Mouse (Mus musculus): ENCODE data around the gene Upk3b. TPM values are rescaled to one million over a fixed set of nuclear protein-coding genes. Genes with fewer than 3 reads are reported as not detected.
A peak's percentile ranks its signal among the peaks of the same experiment; 100 is the strongest.

The Upk3b gene
- total and polyA plus RNA-seq, 2 experiments from 2014 or later = 21.1 to 40.6 TPM

GRCm38 (mm10) chr5:136078136-136078535, 39.8 kb downstream of the Upk3b start:
- no peak for TF ChIP-seq EP300 (IDR thresholded peaks at IDR 0.05; ENCODE audit: low read depth)
- no peak for TF ChIP-seq CTCF (IDR thresholded peaks at IDR 0.05; ENCODE audit: low read depth)
- 87% methylated on average over 5 of the region's 5 CpGs for WGBS
- Histone ChIP-seq H3K4me1 (ENCODE audit: control insufficient read depth, insufficient read depth) (no peaks in the 10 kb centered on the region), H3K27ac (ENCODE audit: low read depth) (no peak overlapping the region), H3K9me3 (replicated peaks; ENCODE audit: control insufficient read depth, low read length) (no peaks in the 10 kb centered on the region), H3K4me3 (ENCODE audit: low read depth, low read length) (no peak overlapping the region), H3K9ac (replicated peaks; ENCODE audit: low read depth, low read length) (no peak overlapping the region), H3K4me2 (ENCODE audit: low read depth, low read length) (no peak overlapping the region), H3K36me3 (replicated peaks; ENCODE audit: control insufficient read depth, insufficient read depth, low read length) (no peaks in the 10 kb centered on the region), H3K27me3 (ENCODE audit: control insufficient read depth, insufficient read depth, low read length) (no peaks in the 10 kb centered on the region)
- ATAC-seq (ENCODE audit: insufficient read depth, low read depth) (no peak), DNase-seq (ENCODE audit: low spot score) (no peak)

- Histone ChIP-seq H3K4me1 (ENCODE audit: control insufficient read depth, insufficient read depth) (no peaks in the 10 kb centered on the region), H3K9ac (replicated peaks; ENCODE audit: low read depth, low read length) (no peak overlapping the region), H3K27me3 (ENCODE audit: control insufficient read depth, insufficient read depth, low read length) (peaks cover 20% of the 10 kb centered on the region), H3K27ac (ENCODE audit: low read depth) (no peak overlapping the region), H3K4me2 (ENCODE audit: low read depth, low read length) (no peak overlapping the region), H3K4me3 (ENCODE audit: low read depth, low read length) (no peak overlapping the region), H3K9me3 (replicated peaks; ENCODE audit: control insufficient read depth, low read length) (no peaks in the 10 kb centered on the region), H3K36me3 (replicated peaks; ENCODE audit: control insufficient read depth, insufficient read depth, low read length) (no peaks in the 10 kb centered on the region)
- no peak for DNase-seq (ENCODE audit: low spot score)
- 76% methylated on average over 4 of the region's 4 CpGs for WGBS
- ATAC-seq (ENCODE audit: insufficient read depth, low read depth) = no peak
- TF ChIP-seq EP300 (IDR thresholded peaks at IDR 0.05; ENCODE audit: low read depth) = no peak
- no peak for TF ChIP-seq CTCF (IDR thresholded peaks at IDR 0.05; ENCODE audit: low read depth)
Measured at GRCm38 (mm10) chr5:136082345-136082744, 44.0 kb downstream of the Upk3b start.

DNA sequence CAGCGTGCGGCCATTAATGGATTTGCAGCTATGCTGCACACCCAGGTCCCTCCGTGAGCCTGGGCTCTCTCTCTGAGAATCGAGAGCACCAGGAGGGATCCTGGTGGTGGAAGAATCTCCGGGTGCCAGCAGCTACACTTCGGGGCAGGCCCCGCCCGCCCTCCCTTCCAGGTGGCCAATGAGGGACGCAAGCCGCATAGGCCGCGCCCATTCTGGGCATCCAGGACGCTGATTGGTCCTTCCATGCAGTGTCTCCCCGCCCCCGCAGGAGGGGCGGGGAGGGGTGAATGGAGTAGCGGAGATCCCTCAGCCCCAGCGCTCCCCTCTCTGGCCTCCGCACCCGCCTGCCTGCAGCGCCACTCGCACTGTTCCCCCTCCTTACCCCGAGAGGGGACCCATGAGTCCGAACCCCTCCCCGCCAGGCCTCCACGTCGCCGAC, 45.4 kb downstream of the Upk3b start, which contains the start of gene Rasa4:
Gene Rasa4, plus strand, starts transcription at position 248 of the 439 bp plus-strand sequence.
- Histone ChIP-seq H3K4me3 (ENCODE audit: low read depth, low read length) (peak within 1 kb of the TSS; percentile 55), H3K4me2 (ENCODE audit: low read depth, low read length) (peak within 1 kb of the TSS; percentile 93), H3K27ac (ENCODE audit: low read depth) (no peak within 1 kb of the TSS), H3K4me1 (ENCODE audit: control insufficient read depth, insufficient read depth) (no peaks in the 10 kb centered on the region), H3K9me3 (replicated peaks; ENCODE audit: control insufficient read depth, low read length) (no peaks in the 10 kb centered on the region), H3K9ac (replicated peaks; ENCODE audit: low read depth, low read length) (peak within 1 kb of the TSS; percentile 53), H3K36me3 (replicated peaks; ENCODE audit: control insufficient read depth, insufficient read depth, low read length) (no peaks in the 10 kb centered on the region), H3K27me3 (ENCODE audit: control insufficient read depth, insufficient read depth, low read length) (peaks cover 20% of the 10 kb centered on the region)
- ATAC-seq (ENCODE audit: insufficient read depth, low read depth) = peak; percentile 99
- no peak for TF ChIP-seq EP300 (IDR thresholded peaks at IDR 0.05; ENCODE audit: low read depth)
- no peak for TF ChIP-seq CTCF (IDR thresholded peaks at IDR 0.05; ENCODE audit: low read depth)
- under 1% methylated on average over 21 of the region's 28 CpGs for WGBS
- DNase-seq (ENCODE audit: low spot score) = peak; percentile 87

DNA sequence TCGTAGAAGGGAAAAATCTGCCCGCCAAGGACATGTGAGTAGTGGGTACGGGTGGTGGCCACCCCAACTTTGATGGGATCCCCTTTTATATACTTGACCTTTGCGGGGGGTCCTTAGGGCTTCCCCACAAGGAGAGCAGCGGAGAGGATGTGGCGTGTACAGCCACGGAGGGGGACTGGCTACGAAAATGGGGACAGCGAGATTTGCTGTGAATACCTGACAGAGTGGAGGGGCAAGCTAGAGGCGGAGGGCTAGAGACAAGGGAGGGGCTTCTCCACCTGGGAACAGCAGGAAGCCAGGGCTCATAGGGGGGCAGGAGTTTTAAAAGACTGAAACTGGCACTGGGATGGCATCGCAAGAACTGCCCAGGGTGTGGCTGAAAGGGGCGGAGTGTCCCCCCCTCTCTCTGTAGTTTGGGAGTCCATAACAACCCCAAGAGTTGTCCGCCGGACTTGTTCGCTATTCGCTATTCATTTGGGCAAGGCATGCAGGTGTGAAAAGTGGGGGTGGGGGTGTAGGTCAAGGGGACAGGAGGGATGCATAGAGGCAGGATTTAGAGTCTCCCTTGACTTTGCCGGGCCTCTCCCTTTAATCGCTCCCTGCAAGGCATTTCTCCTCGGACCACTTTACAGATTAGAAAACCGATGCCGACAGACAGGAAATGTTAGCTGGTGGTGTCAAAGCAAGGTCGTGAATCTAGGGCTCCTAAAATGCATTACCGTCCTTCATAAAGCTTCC, 46.0 kb downstream of the Upk3b start:
- H3K9me3 ChIP-seq (replicated peaks; ENCODE audit: control insufficient read depth, low read length) = no peaks in the 10 kb centered on the region

DNA sequence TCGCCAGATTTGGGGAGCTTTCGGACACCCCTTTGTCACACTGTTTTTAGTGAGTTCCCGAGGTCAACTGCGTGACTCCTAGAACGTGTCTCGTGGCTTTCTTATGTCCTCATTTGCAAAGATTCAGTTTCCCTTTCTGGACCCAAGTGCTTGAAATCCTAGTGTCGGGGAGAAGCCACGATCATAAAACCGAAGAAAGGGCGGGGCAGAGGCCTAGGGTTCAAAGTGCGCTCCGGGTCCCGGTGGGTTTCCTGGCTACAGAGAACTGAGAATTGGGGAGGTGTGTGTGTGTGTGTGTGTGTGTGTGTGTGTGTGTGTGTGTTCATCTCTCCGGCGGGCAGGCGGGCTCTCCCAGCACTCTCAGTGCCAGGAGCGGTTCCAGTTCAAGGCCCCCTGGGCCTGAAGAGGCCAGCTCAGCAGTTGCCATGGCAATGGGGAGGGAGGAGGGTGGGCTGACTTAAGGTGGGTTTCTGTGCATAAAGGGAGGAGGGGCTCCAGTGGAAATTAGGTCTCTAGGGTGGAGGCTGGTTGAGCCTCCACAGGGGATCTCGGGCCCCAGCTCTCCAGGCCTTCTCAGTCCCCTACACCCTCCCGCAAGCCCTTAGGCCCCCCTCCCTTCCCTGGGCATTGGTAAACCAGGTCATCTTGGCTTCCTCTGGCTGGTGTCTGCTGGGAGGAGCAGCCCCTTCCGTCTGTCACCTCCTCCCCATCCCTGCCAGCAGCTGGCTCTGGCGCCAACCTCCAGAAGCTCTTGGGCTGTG, 46.8 kb downstream of the Upk3b start:
- Histone ChIP-seq H3K4me3 (ENCODE audit: low read depth, low read length) (peak overlapping the region; percentile 55; the same call in 1 of the 2 replicates), H3K4me2 (ENCODE audit: low read depth, low read length) (peak overlapping the region; percentile 93; the same call in 1 of the 2 replicates), H3K4me1 (ENCODE audit: control insufficient read depth, insufficient read depth) (no peaks in the 10 kb centered on the region), H3K9me3 (replicated peaks; ENCODE audit: control insufficient read depth, low read length) (no peaks in the 10 kb centered on the region), H3K36me3 (replicated peaks; ENCODE audit: control insufficient read depth, insufficient read depth, low read length) (no peaks in the 10 kb centered on the region), H3K27ac (ENCODE audit: low read depth) (no peak overlapping the region), H3K27me3 (ENCODE audit: control insufficient read depth, insufficient read depth, low read length) (peaks cover 20% of the 10 kb centered on the region), H3K9ac (replicated peaks; ENCODE audit: low read depth, low read length) (no peak overlapping the region)
- TF ChIP-seq EP300 (IDR thresholded peaks at IDR 0.05; ENCODE audit: low read depth) = no peak
- TF ChIP-seq CTCF (IDR thresholded peaks at IDR 0.05; ENCODE audit: low read depth) = no peak
- 34% methylated on average over 19 of the region's 21 CpGs for WGBS
- DNase-seq (ENCODE audit: low spot score) = no peak
- no peak for ATAC-seq (ENCODE audit: insufficient read depth, low read depth)

More for the DNA sequence above, 46.0 kb downstream of the Upk3b start:
- H3K9ac ChIP-seq (replicated peaks; ENCODE audit: low read depth, low read length) = peak overlapping the region; percentile 53
- H3K4me1 ChIP-seq (ENCODE audit: control insufficient read depth, insufficient read depth) = no peaks in the 10 kb centered on the region
- no peaks in the 10 kb centered on the region for H3K36me3 ChIP-seq (replicated peaks; ENCODE audit: control insufficient read depth, insufficient read depth, low read length)
- TF ChIP-seq EP300 (IDR thresholded peaks at IDR 0.05; ENCODE audit: low read depth) = no peak
- TF ChIP-seq CTCF (IDR thresholded peaks at IDR 0.05; ENCODE audit: low read depth) = no peak
- peaks cover 20% of the 10 kb centered on the region for H3K27me3 ChIP-seq (ENCODE audit: control insufficient read depth, insufficient read depth, low read length)
- 3% methylated on average over 23 of the region's 23 CpGs for WGBS
- no peak for DNase-seq (ENCODE audit: low spot score)
- H3K27ac ChIP-seq (ENCODE audit: low read depth) = no peak overlapping the region
- H3K4me3 ChIP-seq (ENCODE audit: low read depth, low read length) = peak overlapping the region; percentile 55
- peak overlapping the region; percentile 93 for H3K4me2 ChIP-seq (ENCODE audit: low read depth, low read length)
- ATAC-seq (ENCODE audit: insufficient read depth, low read depth) = 0 out of 2 replicates have a peak, but pooled peaks have one; percentile 13
